Mouse (Mus musculus) erythroblast, embryonic 14.5 days (primary cell): ENCODE measurements around the gene Mthfd1. TPM values are rescaled to one million over a fixed set of nuclear protein-coding genes. Genes with fewer than 3 reads are reported as not detected.

ENCODE experiments used
- H3K27me3 ChIP-seq: 2 replicates; pipeline ENCODE4 v1.6.1; 2012; ENCODE audit warnings: inconsistent platforms; ENCODE audit not compliant: control insufficient read depth
- H3K36me3 ChIP-seq: 2 replicates; pipeline ENCODE4 v1.6.1; 2012; ENCODE audit warnings: mild to moderate bottlenecking, inconsistent platforms; ENCODE audit not compliant: control insufficient read depth
- H3K4me1 ChIP-seq: 2 replicates; pipeline ENCODE4 v1.6.1; 2012; ENCODE audit warnings: inconsistent platforms; ENCODE audit not compliant: control insufficient read depth
- H3K4me3 ChIP-seq: replicated peaks from 2 replicates; pipeline ENCODE3; 2012; ENCODE audit warnings: moderate library complexity, mild to moderate bottlenecking, inconsistent platforms
- H3K9me3 ChIP-seq: 2 replicates; pipeline ENCODE4 v1.6.1; 2012; ENCODE audit warnings: low read length, inconsistent platforms, mixed read lengths; ENCODE audit not compliant: control insufficient read depth
- GATA1 ChIP-seq: IDR thresholded peaks from 2 replicates; pipeline ENCODE4 v1.6.1; 2012; ENCODE audit warnings: low read length, inconsistent platforms, mixed read lengths
- TAL1 ChIP-seq: IDR thresholded peaks from 3 replicates; pipeline ENCODE4 v1.6.1; 2012; ENCODE audit warnings: low read length, inconsistent platforms, mixed read lengths
- polyA plus RNA-seq: library from polyadenylated mRNA; stranded (reverse); fragments of >175 nt; gene quantifications from 2 replicates; pipeline ENCODE4 v1.2.3, GENCODE M21; 2012

Mthfd1 gene
- polyA plus RNA-seq, 1 experiment, result 6.5 TPM

GRCm38 (mm10) chr12:76368790-76369205 is 113.7 kb downstream of the Mthfd1 start:
- H3K9me3 ChIP-seq, result no peaks in the 10 kb centered on the region
- peak; percentile 64 for TF ChIP-seq GATA1
- no peak for TF ChIP-seq TAL1
- H3K27me3 ChIP-seq, result no peaks in the 10 kb centered on the region
- H3K36me3 ChIP-seq, result peaks cover 14% of the 10 kb centered on the region
- H3K4me1 ChIP-seq, result peaks cover 75% of the 10 kb centered on the region
- peak overlapping the region; percentile 96 for H3K4me3 ChIP-seq

Other genes starting within 250 kb of the Mthfd1 start
- not detected in 2 replicates for gene Esr2, start 78.0 kb upstream of the Mthfd1 start, polyA plus RNA-seq
- gene Tex21, start 8.6 kb upstream of the Mthfd1 start, polyA plus RNA-seq, result not detected in 2 replicates
- gene Akap5, start 69.6 kb downstream of the Mthfd1 start, polyA plus RNA-seq, result 0.01 TPM in 2 replicates
- 0.29 and 0.59 TPM in 2 replicates for gene Zbtb25, start 114.3 kb downstream of the Mthfd1 start, polyA plus RNA-seq
- gene Zbtb1, start 115.0 kb downstream of the Mthfd1 start, polyA plus RNA-seq, result 0.10 and 0.14 TPM in 2 replicates
- gene Hspa2, start 148.9 kb downstream of the Mthfd1 start, polyA plus RNA-seq, result 0.20 and 0.27 TPM in 2 replicates
- gene Ppp1r36, start 162.2 kb downstream of the Mthfd1 start, polyA plus RNA-seq, result not detected in 2 replicates